Mouse (Mus musculus): Measurements from ENCODE around the gene Rubcnl. TPM values are rescaled to one million over a fixed set of nuclear protein-coding genes. Genes with fewer than 3 reads are reported as not detected.

Gene Rubcnl
- polyA plus RNA-seq, 1 experiment from 2014 or later: 0.38 TPM

DNA sequence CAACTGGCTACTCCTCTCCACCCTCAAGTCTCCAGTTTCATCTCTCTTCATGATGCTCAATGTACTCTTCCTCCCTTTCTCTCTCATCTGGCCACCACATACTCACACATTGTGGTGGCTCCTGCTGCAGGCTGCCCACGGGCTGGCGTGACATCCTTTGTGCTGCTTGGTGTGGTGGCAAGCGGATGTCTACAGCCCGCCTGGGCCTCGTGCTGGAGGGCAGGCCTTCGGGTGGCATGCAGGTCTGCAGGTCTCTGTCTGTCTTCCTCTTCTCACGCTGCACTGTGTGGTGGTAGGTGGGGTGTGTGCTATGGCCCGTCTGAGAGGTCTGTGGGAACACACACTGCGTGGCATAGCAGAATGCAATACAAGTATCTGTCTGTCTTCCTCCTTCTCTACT is 6.7 kb downstream of the Rubcnl start:
- Histone ChIP-seq H3K4me2 (ENCODE audit: low read depth) (no peak overlapping the region), H3K4me1 (ENCODE audit: control insufficient read depth, insufficient read depth, low read length) (no peaks in the 10 kb centered on the region), H3K27ac (ENCODE audit: low read depth, low read length) (no peak overlapping the region), H3K36me3 (ENCODE audit: control insufficient read depth, insufficient read depth, low read length) (no peaks in the 10 kb centered on the region), H3K27me3 (ENCODE audit: control insufficient read depth, insufficient read depth, low read length) (no peaks in the 10 kb centered on the region), H3K9me3 (ENCODE audit: control insufficient read depth, low read length) (no peaks in the 10 kb centered on the region), H3K9ac (ENCODE audit: low read length) (no peak overlapping the region), H3K4me3 (ENCODE audit: low read depth, low read length) (no peak overlapping the region)
- 90% methylated on average over 9 of the region's 9 CpGs for WGBS
- DNase-seq (ENCODE audit: low spot score): no peak
- ATAC-seq (ENCODE audit: insufficient read depth, low FRiP score, low TSS enrichment): no peak

DNA sequence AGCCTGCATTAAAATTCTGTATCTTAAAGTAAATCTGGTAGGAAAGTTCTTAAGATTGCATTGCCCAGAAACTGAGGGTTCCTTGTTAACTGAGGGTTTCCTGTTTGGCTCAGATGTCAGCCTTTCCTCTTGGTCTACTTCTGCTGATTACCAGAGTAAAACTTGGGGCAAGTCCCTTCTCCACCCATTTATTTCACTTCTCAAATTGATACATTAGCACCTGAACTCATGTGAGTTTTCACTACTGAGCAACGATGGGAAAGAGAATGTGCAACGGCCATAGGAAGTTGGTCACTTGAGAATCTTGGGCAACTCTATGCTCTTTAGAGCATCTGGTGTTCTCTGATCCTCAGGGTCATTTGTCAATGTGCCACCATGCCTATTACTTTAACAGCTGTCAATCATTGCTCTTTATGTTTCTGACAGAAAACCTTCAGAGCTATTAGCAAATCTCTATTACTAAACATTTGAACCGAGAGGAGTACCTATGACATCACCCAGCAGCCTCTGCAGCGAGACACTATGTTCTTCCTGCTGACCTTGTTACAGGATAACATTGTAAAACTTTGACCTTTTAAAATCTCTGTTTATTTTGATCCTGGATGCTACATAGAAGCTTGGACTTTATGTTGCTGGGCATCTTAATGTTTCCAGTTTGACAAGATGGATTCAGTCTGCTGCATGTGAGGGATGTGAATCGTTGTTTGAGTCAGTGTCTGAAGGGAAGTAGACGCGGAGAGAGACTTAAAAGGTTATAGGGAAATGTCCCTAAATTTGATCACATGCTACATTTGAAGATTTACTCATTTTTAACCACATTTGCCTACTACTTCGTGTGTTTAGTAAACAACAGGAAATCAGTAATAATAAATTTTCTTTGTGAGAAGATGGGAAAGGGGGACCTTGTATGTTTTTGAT is 9.2 kb downstream of the Rubcnl start:
- Histone ChIP-seq H3K27ac (ENCODE audit: low read depth, low read length) (no peak overlapping the region), H3K36me3 (ENCODE audit: control insufficient read depth, insufficient read depth, low read length) (no peaks in the 10 kb centered on the region), H3K4me2 (ENCODE audit: low read depth) (no peak overlapping the region), H3K27me3 (ENCODE audit: control insufficient read depth, insufficient read depth, low read length) (no peaks in the 10 kb centered on the region), H3K9me3 (ENCODE audit: control insufficient read depth, low read length) (no peaks in the 10 kb centered on the region), H3K4me3 (ENCODE audit: low read depth, low read length) (no peak overlapping the region), H3K9ac (ENCODE audit: low read length) (no peak overlapping the region), H3K4me1 (ENCODE audit: control insufficient read depth, insufficient read depth, low read length) (no peaks in the 10 kb centered on the region)
- WGBS: 86% methylated on average over 8 of the region's 8 CpGs
- DNase-seq (ENCODE audit: low spot score): no peak
- no peak for ATAC-seq (ENCODE audit: insufficient read depth, low FRiP score, low TSS enrichment)

- H3K36me3 ChIP-seq (ENCODE audit: control insufficient read depth, insufficient read depth, low read length): no peaks in the 10 kb centered on the region
- H3K4me1 ChIP-seq (ENCODE audit: control insufficient read depth, insufficient read depth, low read length): no peaks in the 10 kb centered on the region
- H3K4me3 ChIP-seq (ENCODE audit: low read depth, low read length): no peak overlapping the region
- H3K9me3 ChIP-seq (ENCODE audit: control insufficient read depth, low read length): no peaks in the 10 kb centered on the region
- no peak overlapping the region for H3K27ac ChIP-seq (ENCODE audit: low read depth, low read length)
- no peak overlapping the region for H3K9ac ChIP-seq (ENCODE audit: low read length)
- no peak for DNase-seq (ENCODE audit: low spot score)
- WGBS: 84% methylated on average over 7 of the region's 7 CpGs
- ATAC-seq (ENCODE audit: insufficient read depth, low FRiP score, low TSS enrichment): no peak
- no peaks in the 10 kb centered on the region for H3K27me3 ChIP-seq (ENCODE audit: control insufficient read depth, insufficient read depth, low read length)
- H3K4me2 ChIP-seq (ENCODE audit: low read depth): no peak overlapping the region
Observed at GRCm38 (mm10) chr14:75030764-75031163, 14.9 kb downstream of the Rubcnl start.

GRCm38 (mm10) chr14:75031999-75032575 is 16.3 kb downstream of the Rubcnl start:
- Histone ChIP-seq H3K9me3 (ENCODE audit: control insufficient read depth, low read length) (no peaks in the 10 kb centered on the region), H3K4me2 (ENCODE audit: low read depth) (no peak overlapping the region), H3K36me3 (ENCODE audit: control insufficient read depth, insufficient read depth, low read length) (no peaks in the 10 kb centered on the region), H3K27me3 (ENCODE audit: control insufficient read depth, insufficient read depth, low read length) (no peaks in the 10 kb centered on the region), H3K9ac (ENCODE audit: low read length) (no peak overlapping the region), H3K27ac (ENCODE audit: low read depth, low read length) (no peak overlapping the region), H3K4me1 (ENCODE audit: control insufficient read depth, insufficient read depth, low read length) (no peaks in the 10 kb centered on the region), H3K4me3 (ENCODE audit: low read depth, low read length) (no peak overlapping the region)
- WGBS: 83% methylated on average over 9 of the region's 9 CpGs
- DNase-seq (ENCODE audit: low spot score) (no peak), ATAC-seq (ENCODE audit: insufficient read depth, low FRiP score, low TSS enrichment) (no peak)

DNA sequence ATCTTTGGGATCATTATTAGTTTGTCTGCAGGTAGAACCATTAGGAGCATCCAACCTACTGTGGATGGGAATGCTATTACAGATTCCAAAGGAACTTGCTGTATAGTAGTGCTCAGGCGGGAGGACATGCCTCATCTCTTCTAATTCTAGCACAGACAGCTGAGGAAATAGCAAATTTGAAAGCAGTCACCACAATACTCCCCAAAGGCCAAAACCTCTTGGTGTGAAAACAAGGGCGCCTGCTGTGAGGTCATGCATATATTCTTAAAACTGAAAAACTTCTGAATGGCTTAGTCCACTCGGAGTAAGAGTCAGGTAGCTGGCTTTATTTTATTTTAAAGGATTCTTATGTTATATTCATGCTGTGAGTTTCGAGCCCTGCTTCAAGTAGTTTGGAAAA is 16.9 kb downstream of the Rubcnl start:
- H3K4me1 ChIP-seq (ENCODE audit: control insufficient read depth, insufficient read depth, low read length): no peaks in the 10 kb centered on the region
- no peak for DNase-seq (ENCODE audit: low spot score)
- H3K4me2 ChIP-seq (ENCODE audit: low read depth): no peak overlapping the region
- no peaks in the 10 kb centered on the region for H3K27me3 ChIP-seq (ENCODE audit: control insufficient read depth, insufficient read depth, low read length)
- H3K9ac ChIP-seq (ENCODE audit: low read length): no peak overlapping the region
- 69% methylated on average over 4 of the region's 4 CpGs for WGBS
- no peaks in the 10 kb centered on the region for H3K36me3 ChIP-seq (ENCODE audit: control insufficient read depth, insufficient read depth, low read length)
- no peak overlapping the region for H3K4me3 ChIP-seq (ENCODE audit: low read depth, low read length)
- no peaks in the 10 kb centered on the region for H3K9me3 ChIP-seq (ENCODE audit: control insufficient read depth, low read length)
- no peak for ATAC-seq (ENCODE audit: insufficient read depth, low FRiP score, low TSS enrichment)
- H3K27ac ChIP-seq (ENCODE audit: low read depth, low read length): no peak overlapping the region

DNA sequence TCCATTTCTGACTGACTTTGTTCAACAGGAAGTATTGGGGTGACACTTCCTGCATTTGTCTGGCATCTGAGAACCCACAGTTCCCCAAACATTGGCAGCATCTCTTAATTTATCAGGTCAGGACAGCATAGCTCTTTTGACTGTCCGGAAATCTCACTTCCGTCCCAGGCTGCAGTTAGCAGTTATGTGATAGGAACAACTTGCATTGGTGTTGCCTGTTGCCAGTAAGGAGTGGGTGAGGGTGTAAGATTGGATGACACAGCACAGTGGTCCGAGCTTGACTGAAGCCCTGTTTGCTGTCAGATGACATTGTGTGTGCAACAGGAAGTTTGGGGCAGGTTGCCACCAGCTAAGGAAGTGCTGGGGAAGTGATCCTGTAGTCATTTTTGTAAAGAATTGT is 18.4 kb downstream of the Rubcnl start:
- ATAC-seq (ENCODE audit: insufficient read depth, low FRiP score, low TSS enrichment): no peak
- Histone ChIP-seq H3K4me3 (ENCODE audit: low read depth, low read length) (no peak overlapping the region), H3K27me3 (ENCODE audit: control insufficient read depth, insufficient read depth, low read length) (no peaks in the 10 kb centered on the region), H3K9ac (ENCODE audit: low read length) (no peak overlapping the region), H3K9me3 (ENCODE audit: control insufficient read depth, low read length) (no peaks in the 10 kb centered on the region), H3K36me3 (ENCODE audit: control insufficient read depth, insufficient read depth, low read length) (no peaks in the 10 kb centered on the region), H3K4me1 (ENCODE audit: control insufficient read depth, insufficient read depth, low read length) (no peaks in the 10 kb centered on the region), H3K4me2 (ENCODE audit: low read depth) (no peak overlapping the region), H3K27ac (ENCODE audit: low read depth, low read length) (no peak overlapping the region)
- 85% methylated on average over 3 of the region's 3 CpGs for WGBS
- DNase-seq (ENCODE audit: low spot score): no peak

- no peaks in the 10 kb centered on the region for H3K9me3 ChIP-seq (ENCODE audit: control insufficient read depth, low read length)
- no peaks in the 10 kb centered on the region for H3K27me3 ChIP-seq (ENCODE audit: control insufficient read depth, insufficient read depth, low read length)
- 68% methylated on average over 11 of the region's 11 CpGs for WGBS
- H3K4me1 ChIP-seq (ENCODE audit: control insufficient read depth, insufficient read depth, low read length): no peaks in the 10 kb centered on the region
- no peak overlapping the region for H3K4me2 ChIP-seq (ENCODE audit: low read depth)
- DNase-seq (ENCODE audit: low spot score) (peak; percentile 17), ATAC-seq (ENCODE audit: insufficient read depth, low FRiP score, low TSS enrichment) (no peak)
- H3K36me3 ChIP-seq (ENCODE audit: control insufficient read depth, insufficient read depth, low read length): no peaks in the 10 kb centered on the region
- H3K27ac ChIP-seq (ENCODE audit: low read depth, low read length): no peak overlapping the region
- no peak overlapping the region for H3K4me3 ChIP-seq (ENCODE audit: low read depth, low read length)
- no peak overlapping the region for H3K9ac ChIP-seq (ENCODE audit: low read length)
Observed at GRCm38 (mm10) chr14:75035431-75035830, 19.6 kb downstream of the Rubcnl start.

DNA sequence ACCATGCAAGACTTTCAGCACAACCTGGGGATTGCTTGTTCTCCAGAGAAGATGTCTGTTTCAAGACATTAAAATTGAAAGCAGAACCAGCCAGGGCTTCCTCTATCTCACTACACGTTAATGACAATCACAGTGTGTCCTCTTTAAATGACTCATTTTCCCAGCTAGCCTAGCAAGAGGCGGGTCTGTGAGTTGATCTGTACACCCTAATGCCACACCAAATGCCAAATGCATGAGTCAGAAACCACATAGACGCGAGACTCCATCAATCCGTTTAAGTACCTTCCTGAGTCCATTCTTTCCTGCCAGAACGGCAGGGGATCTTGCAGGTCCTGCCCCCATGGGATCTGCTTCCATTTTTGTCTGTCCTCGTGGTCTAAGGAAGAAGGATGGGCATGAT is 29.4 kb downstream of the Rubcnl start:
- no peak overlapping the region for H3K4me3 ChIP-seq (ENCODE audit: low read depth, low read length)
- no peaks in the 10 kb centered on the region for H3K9me3 ChIP-seq (ENCODE audit: control insufficient read depth, low read length)
- H3K4me2 ChIP-seq (ENCODE audit: low read depth): no peak overlapping the region
- H3K27me3 ChIP-seq (ENCODE audit: control insufficient read depth, insufficient read depth, low read length): no peaks in the 10 kb centered on the region
- no peak overlapping the region for H3K9ac ChIP-seq (ENCODE audit: low read length)
- no peaks in the 10 kb centered on the region for H3K4me1 ChIP-seq (ENCODE audit: control insufficient read depth, insufficient read depth, low read length)
- H3K27ac ChIP-seq (ENCODE audit: low read depth, low read length): no peak overlapping the region
- DNase-seq (ENCODE audit: low spot score): no peak
- ATAC-seq (ENCODE audit: insufficient read depth, low FRiP score, low TSS enrichment): no peak
- H3K36me3 ChIP-seq (ENCODE audit: control insufficient read depth, insufficient read depth, low read length): no peaks in the 10 kb centered on the region
- 83% methylated on average over 7 of the region's 7 CpGs for WGBS

DNA sequence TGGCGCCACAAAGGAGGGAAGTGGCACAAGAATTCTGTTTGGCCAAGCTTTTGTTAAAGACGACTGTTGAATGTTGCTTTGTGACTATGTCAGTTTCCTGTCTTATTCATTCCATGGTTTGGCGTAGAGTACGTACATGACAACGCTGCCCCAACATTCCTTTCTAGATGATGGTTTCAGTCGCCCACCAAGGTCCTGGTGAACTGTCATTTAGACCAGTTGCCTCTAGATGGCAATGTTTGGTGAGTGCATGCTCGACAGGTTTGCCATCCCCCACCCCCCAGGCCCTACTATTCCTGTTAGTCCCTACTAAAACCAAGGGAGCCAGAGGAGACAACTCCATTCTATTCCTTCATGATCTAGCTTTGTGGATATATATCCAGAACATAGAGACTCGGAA is 36.6 kb downstream of the Rubcnl start:
- Histone ChIP-seq H3K9ac (ENCODE audit: low read length) (no peak overlapping the region), H3K36me3 (ENCODE audit: control insufficient read depth, insufficient read depth, low read length) (no peaks in the 10 kb centered on the region), H3K4me1 (ENCODE audit: control insufficient read depth, insufficient read depth, low read length) (no peaks in the 10 kb centered on the region), H3K27me3 (ENCODE audit: control insufficient read depth, insufficient read depth, low read length) (no peaks in the 10 kb centered on the region), H3K4me2 (ENCODE audit: low read depth) (no peak overlapping the region), H3K9me3 (ENCODE audit: control insufficient read depth, low read length) (no peaks in the 10 kb centered on the region), H3K27ac (ENCODE audit: low read depth, low read length) (no peak overlapping the region), H3K4me3 (ENCODE audit: low read depth, low read length) (no peak overlapping the region)
- DNase-seq (ENCODE audit: low spot score) (no peak), ATAC-seq (ENCODE audit: insufficient read depth, low FRiP score, low TSS enrichment) (no peak)
- WGBS: 68% methylated on average over 8 of the region's 8 CpGs
